Mouse (Mus musculus) small intestine, adult 2 months (tissue): ENCODE results near the gene Tent5c. TPM values are rescaled to one million over a fixed set of nuclear protein-coding genes. Genes with fewer than 3 reads are reported as not detected.

Experiments used
- H3K27ac ChIP-seq: fragments of 200-500 bp; 2 replicates; pipeline ENCODE4 v1.5.1; 2012; ENCODE audit warnings: low read depth, low read length, control low read depth, inconsistent platforms; ENCODE audit not compliant: insufficient read depth
- H3K27me3 ChIP-seq: fragments of 200-500 bp; 2 replicates; pipeline ENCODE4 v1.6.1; 2012; ENCODE audit warnings: mild to moderate bottlenecking, moderate library complexity, low read length, inconsistent platforms; ENCODE audit not compliant: control insufficient read depth, insufficient read depth
- H3K36me3 ChIP-seq: fragments of 200-500 bp; 2 replicates; pipeline ENCODE4 v1.6.1; 2012; ENCODE audit warnings: mild to moderate bottlenecking, low read length, control low read depth, inconsistent platforms; ENCODE audit not compliant: control insufficient read depth, insufficient read depth
- H3K4me1 ChIP-seq: fragments of 200-500 bp; 2 replicates; pipeline ENCODE4 v1.6.1; 2012; ENCODE audit warnings: low read length, inconsistent platforms, mixed read lengths; ENCODE audit not compliant: control insufficient read depth, insufficient read depth, insufficient read length
- H3K4me3 ChIP-seq: fragments of 200-500 bp; 2 replicates; pipeline ENCODE4 v1.5.1; 2012; ENCODE audit warnings: low read depth, mild to moderate bottlenecking, control low read depth, inconsistent platforms, low read length, moderate library complexity
- CTCF ChIP-seq: fragments of 200-500 bp; IDR thresholded peaks from 2 replicates; pipeline ENCODE4 v1.5.1; 2012; ENCODE audit warnings: low read depth, mild to moderate bottlenecking, control low read depth, inconsistent platforms, low read length, moderate library complexity, mixed read lengths; ENCODE audit not compliant: insufficient replicate concordance, insufficient read length; ENCODE audit errors: extremely low read depth
- POLR2A ChIP-seq: fragments of 200-500 bp; IDR thresholded peaks from 2 replicates; pipeline ENCODE4 v1.6.1; 2012; ENCODE audit warnings: low read depth, mild to moderate bottlenecking, control low read depth, inconsistent platforms, low read length, moderate library complexity
- WGBS: fragments of 180-500 bp; shearing (Covaris S2); methylation state at CpG from one replicate; pipeline ENCODE4 v1.1.7; 2018; 5-methylcytosine and 5-hydroxymethylcytosine counted together
- polyA plus RNA-seq: library from polyadenylated mRNA; depleted of rRNA; stranded (reverse); fragments of >200 nt; gene quantifications from 2 replicates; pipeline ENCODE4 v1.2.3, GENCODE M21; 2012

Tent5c gene
- polyA plus RNA-seq, 1 experiment, result 10.3 TPM

GRCm38 (mm10) chr3:100503882-100504281 lies 14.8 kb upstream of the Tent5c start:
- Histone ChIP-seq H3K27me3 (no peaks in the 10 kb centered on the region), H3K36me3 (no peaks in the 10 kb centered on the region), H3K27ac (no peak overlapping the region), H3K4me3 (no peak overlapping the region), H3K4me1 (peaks cover 3% of the 10 kb centered on the region; the same call in 1 of the 2 replicates)
- 86% methylated on average over 6 of the region's 6 CpGs for WGBS
- TF ChIP-seq POLR2A (no peak), CTCF (no peak)

GRCm38 (mm10) chr3:100502516-100502915 lies 13.4 kb upstream of the Tent5c start:
- H3K27ac ChIP-seq, result peak overlapping the region; percentile 49; the same call in 1 of the 2 replicates
- peaks cover 3% of the 10 kb centered on the region; the same call in 1 of the 2 replicates for H3K4me1 ChIP-seq
- TF ChIP-seq POLR2A (no peak), CTCF (no peak)
- H3K4me3 ChIP-seq, result no peak overlapping the region
- WGBS, result 76% methylated on average over 6 of the region's 6 CpGs
- H3K36me3 ChIP-seq, result no peaks in the 10 kb centered on the region
- no peaks in the 10 kb centered on the region for H3K27me3 ChIP-seq

- no peak overlapping the region for H3K4me3 ChIP-seq
- H3K36me3 ChIP-seq, result no peaks in the 10 kb centered on the region
- H3K27ac ChIP-seq, result 0 out of 2 replicates have a peak overlapping the region, but pooled peaks have one; percentile 49
- H3K27me3 ChIP-seq, result no peaks in the 10 kb centered on the region
- TF ChIP-seq POLR2A (no peak), CTCF (no peak)
- peaks cover 3% of the 10 kb centered on the region; the same call in 1 of the 2 replicates for H3K4me1 ChIP-seq
Observed at GRCm38 (mm10) chr3:100501899-100502298, 12.8 kb upstream of the Tent5c start.

- no peaks in the 10 kb centered on the region for H3K27me3 ChIP-seq
- WGBS, result 76% methylated on average over 3 of the region's 3 CpGs
- TF ChIP-seq CTCF, result no peak
- TF ChIP-seq POLR2A, result no peak
- no peaks in the 10 kb centered on the region for H3K36me3 ChIP-seq
- no peak overlapping the region for H3K4me3 ChIP-seq
- no peaks in the 10 kb centered on the region for H3K4me1 ChIP-seq
- no peak overlapping the region for H3K27ac ChIP-seq
Observed at GRCm38 (mm10) chr3:100496081-100496480, 7.0 kb upstream of the Tent5c start.

GRCm38 (mm10) chr3:100495456-100495855 lies 6.3 kb upstream of the Tent5c start:
- H3K36me3 ChIP-seq, result no peaks in the 10 kb centered on the region
- no peaks in the 10 kb centered on the region for H3K27me3 ChIP-seq
- 90% methylated on average over 16 of the region's 16 CpGs for WGBS
- no peak overlapping the region for H3K27ac ChIP-seq
- H3K4me3 ChIP-seq, result no peak overlapping the region
- H3K4me1 ChIP-seq, result no peaks in the 10 kb centered on the region
- no peak for TF ChIP-seq POLR2A
- no peak for TF ChIP-seq CTCF

- no peaks in the 10 kb centered on the region for H3K36me3 ChIP-seq
- 75% methylated on average over 5 of the region's 5 CpGs for WGBS
- TF ChIP-seq CTCF (no peak), POLR2A (no peak)
- H3K27ac ChIP-seq, result no peak overlapping the region
- H3K4me3 ChIP-seq, result no peak overlapping the region
- no peaks in the 10 kb centered on the region for H3K27me3 ChIP-seq
- H3K4me1 ChIP-seq, result peaks cover 2% of the 10 kb centered on the region; the same call in 1 of the 2 replicates
Observed at GRCm38 (mm10) chr3:100494912-100495311, 5.8 kb upstream of the Tent5c start.

GRCm38 (mm10) chr3:100490010-100490300 lies 831 bp upstream of the Tent5c start:
- H3K4me1 ChIP-seq, result peaks cover 4% of the 10 kb centered on the region; the same call in 1 of the 2 replicates
- H3K27me3 ChIP-seq, result no peaks in the 10 kb centered on the region
- WGBS, result 11% methylated on average over 4 of the region's 4 CpGs

More at GRCm38 (mm10) chr3:100490010-100490300, 831 bp upstream of the Tent5c start:
- Histone ChIP-seq H3K36me3 (no peaks in the 10 kb centered on the region), H3K27ac (0 out of 2 replicates have a peak overlapping the region, but pooled peaks have one; percentile 18), H3K4me3 (peak overlapping the region; percentile 89)
- no peak for TF ChIP-seq CTCF
- no peak for TF ChIP-seq POLR2A
